Mouse (Mus musculus) adrenal gland (tissue): Measurements from ENCODE around the gene Zcchc7.

Experiments
- intact Hi-C: fragments of 180-260 bp; cut with DNase I; formaldehyde crosslinking; loops from one replicate; pipeline ENCODE4 v1.15.1; 2025

Gene Zcchc7

DNA sequence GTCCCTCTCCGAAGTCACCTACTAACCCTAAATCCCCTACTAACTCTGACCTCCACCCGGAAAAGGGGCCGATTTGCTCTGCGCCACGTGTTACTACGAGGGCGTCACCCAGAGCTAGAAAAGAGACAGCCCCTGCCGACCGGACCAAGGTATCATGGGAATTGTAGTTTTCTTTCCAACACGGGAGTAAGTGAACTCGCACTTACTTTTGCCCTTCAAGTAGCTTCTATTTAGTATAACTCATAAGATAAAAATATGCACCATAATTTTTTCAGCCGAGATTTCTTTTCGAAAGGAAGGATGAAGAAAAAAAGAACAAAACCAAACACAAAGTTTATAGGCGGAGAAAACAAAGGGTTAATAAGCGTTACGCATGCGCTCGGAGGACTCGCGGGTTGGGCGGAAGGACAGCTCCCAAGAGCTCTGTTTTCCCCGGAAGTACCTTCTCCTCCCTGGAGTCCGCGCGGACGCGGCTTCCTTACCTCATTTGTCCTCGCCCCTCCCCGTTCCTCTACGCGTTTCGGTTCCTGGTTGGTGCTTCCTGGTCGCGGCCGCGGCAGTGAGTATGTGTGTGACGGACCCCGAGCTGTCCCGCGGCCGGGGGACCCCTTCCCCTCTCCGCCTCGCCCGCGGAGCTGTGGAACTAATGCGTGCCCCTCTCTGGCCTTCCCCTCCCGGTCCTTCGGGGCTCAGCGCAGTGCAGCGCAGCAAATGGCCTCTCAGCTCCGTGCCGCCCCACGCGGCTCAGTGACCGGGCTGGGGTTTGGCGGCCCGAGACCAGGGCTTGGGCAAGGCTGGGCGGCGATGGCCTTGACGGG, 666 bp downstream of the Zcchc7 start:
- intact Hi-C loops, result loop anchor here (5.0 kb wide), 1 partner anchor 151 kb away; no protein-coding TSS in a partner anchor

DNA sequence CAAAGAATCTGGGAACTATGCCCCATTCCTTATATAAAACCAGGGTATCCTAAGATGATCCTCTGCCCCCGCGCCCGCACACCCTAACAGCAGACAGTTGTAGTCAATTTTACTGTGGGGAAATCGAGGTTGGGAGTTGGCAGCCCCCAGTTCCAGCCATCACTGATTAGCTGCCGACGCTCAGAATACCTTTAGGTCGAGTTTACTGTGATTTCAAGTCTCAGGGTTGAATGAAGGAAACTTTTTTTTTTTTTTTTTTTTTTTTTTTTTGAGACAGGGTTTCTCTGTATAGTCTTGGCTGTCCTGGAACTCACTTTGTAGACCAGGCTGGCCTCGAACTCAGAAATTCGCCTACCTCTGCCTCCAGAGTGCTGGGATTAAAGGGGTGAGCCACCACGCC, 1.5 kb downstream of the Zcchc7 start:
- intact Hi-C loops, result loop anchor here (5.0 kb wide), 1 partner anchor 150 kb away; no protein-coding TSS in a partner anchor

DNA sequence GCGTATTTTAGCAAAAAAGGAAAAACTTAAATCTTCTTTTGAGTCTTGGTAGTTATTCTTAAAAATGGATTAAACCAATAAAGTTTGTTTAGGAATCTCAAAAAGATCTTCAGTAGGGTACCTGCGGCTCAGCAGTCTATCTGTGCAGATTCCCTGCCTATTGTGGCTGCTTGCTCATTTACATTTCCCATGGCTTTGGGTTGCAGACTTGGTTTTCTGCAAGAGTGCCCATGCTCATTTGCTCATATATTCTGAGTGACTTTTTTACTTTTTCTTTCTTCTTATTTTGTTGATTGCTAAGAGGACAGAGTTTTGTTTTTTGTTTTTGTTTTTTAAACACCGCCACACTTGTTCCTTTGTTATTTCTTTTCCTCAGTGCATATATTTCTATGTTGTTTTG, 19.2 kb downstream of the Zcchc7 start:
- intact Hi-C loops, result no loop called here

DNA sequence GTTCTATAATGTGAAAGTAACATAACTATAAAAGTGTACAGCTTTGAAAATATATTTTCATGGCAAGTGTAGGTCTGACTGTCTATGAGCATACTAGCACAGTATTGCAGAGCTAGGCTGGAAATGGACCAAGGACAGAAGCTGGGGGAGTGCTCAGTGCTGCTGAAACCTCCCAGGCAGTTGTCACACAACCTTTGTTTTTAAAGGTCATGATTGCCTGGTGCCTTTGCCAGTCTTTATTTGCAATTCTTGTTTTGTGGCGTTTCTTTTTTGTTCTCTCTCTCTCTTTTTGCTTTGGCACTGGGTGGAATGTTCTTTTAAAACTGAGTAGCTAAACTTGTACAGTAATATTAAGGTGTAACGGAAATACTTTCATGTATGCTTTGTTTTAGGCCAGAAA, 21.0 kb downstream of the Zcchc7 start:
- intact Hi-C loops, result no loop called here

DNA sequence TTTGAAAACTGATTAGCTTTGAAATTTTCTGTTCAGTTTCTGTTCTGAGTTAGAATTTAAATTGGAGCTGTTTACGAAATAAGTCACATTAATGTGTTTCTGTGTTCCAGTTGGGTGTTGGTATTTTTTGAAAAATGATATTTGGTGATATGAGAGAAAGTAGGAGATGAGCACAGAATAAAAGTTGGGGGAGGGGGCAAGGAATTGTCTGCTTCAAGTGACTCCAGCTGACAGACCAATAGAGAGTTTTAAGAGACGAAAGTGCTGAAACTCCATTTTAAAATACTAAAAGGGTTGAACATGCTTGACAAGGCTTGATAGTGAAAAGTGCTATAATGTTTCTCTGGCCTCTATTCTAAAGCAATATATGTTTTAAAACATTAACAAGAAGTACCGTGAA, 21.4 kb downstream of the Zcchc7 start:
- intact Hi-C loops, result no loop called here

DNA sequence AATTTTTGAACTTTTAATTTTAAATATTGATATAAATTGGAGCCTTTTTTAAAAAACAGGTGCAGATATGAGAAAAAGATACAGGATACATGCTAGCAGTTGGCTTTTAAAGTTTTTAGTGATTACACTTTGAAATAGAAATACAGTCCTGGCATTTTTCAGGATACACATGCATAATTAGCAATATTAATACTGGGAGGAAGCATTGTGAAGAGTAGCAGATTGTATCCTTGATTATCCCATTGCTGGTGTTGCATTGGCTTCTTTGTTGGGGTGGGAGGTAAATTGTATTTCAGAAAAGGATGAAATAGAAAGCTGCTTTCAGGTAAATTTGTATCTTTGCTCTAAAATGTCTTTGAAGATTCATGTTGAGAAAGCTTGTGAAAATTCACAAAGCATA, 22.0 kb downstream of the Zcchc7 start:
- intact Hi-C loops, result no loop called here

DNA sequence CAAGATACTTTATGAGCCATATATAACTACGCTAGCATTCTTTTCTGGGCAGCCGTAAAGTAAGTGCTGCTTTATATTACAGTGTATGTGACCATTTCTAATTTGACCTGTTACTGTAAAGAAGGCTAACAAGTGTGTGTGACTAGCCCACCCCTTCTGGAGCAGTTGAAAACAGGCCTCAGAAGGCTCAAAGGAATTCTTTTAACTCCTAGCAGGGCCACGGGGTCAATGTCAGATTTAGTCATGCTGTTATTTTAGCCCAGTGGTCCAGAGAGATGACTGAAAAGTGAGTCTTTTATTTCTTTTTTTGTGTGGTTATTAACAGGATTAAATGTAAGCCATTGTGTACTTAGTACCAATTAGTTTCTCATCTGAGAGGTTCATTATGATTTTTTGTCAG, 22.6 kb downstream of the Zcchc7 start:
- intact Hi-C loops, result no loop called here

DNA sequence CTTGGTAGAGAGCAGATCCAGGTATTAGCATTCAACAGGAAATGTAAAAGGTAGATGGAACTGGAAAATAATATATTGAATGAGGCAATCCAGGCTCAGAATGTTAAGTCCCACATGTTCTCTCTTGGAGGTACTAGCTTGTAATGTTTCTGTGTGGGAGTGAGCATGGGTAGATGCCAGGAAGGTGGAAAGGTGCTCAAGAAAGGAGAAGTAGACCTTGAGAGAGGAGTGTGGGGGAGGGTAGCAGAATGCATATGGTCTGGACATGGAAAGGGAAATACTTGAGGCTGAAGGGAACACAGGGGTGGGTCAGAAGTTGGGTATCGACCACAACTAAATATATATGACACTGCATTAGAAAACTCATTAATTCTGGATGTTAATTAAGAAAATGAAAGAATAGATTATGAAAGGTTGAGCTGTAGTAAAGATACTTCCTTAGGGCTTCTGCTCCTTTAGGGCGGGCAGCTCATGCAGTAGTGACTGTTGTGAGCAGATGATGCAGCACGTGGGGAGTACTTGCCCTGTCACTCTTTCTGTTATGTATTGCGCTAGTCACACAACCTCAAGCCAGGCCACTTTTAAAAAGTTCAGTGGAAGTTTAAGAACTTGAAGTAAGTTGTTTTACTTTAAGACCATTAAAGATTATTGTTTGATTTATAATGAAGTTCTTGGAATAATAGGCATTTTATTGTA, 24.9 kb downstream of the Zcchc7 start:
- intact Hi-C loops, result no loop called here

DNA sequence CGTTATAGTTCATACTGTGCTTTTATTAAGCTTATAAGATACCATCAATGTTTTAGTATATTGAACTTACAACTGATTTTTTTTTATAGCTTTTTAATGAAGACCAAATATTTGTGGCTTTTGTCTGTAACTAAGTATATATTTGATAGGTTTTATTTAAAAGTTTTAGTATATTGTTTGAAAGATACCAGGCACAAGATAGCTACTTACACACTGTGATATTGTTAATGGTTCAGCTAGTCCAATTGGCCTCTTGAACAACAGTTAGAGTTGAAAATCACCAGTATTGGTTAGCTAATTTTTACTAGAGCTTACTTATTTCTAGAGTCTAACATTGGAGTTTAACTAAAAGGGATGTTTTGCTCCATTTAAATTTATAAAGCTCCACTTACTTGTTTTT, 25.8 kb downstream of the Zcchc7 start:
- intact Hi-C loops, result no loop called here

DNA sequence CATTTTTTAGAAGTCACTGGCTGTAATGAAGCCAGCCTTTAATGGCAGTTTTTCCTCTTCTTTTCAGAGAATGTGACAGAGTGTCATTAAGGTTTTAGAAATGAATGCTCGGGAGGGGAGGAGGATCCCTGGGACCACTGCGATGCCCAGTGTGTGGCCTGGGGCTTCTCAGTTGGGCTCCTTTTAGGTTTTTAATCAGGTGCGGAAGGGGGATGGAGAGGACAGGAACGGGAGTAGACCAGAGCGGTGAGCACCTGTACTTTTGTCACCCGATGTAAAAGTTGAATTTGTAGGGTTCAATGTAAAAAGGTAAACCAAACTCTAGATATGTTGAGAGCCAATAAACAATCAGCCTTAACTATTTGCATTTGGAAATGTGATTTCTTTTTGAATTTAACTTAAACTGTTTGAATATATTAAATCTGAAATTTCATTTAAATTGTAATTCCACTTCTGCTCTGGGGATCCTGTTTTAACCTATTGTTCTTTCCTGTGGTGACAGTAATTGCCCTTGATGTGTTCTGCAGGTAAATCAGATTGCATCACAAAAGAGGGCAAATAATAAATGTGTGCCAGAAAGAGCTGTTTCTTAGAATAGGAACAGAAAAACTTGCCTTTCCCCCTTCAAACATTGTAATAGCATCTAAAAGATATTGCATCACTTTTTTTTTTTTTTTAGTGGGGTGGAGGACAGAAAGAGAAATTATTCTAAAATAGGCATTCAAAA, 28.1 kb downstream of the Zcchc7 start:
- intact Hi-C loops, result no loop called here

DNA sequence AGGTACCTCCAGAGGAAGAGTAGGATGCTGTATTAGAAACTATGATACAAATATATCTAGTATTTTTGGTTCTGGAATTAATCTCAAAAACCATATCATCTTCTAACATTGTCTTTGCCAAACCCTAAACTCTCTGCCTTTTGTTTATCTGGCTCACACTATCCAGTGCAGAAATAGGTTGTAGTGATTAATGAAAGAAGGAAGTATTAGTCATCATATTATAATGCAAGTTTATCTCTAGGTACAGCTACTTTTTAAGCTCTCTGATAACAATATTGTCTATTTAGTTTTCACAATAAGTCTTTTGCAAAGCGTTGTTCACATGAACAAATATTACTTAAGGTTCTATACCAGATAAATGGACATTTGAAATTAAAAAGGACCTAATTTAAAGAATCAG, 57.2 kb downstream of the Zcchc7 start:
- intact Hi-C loops, result no loop called here

DNA sequence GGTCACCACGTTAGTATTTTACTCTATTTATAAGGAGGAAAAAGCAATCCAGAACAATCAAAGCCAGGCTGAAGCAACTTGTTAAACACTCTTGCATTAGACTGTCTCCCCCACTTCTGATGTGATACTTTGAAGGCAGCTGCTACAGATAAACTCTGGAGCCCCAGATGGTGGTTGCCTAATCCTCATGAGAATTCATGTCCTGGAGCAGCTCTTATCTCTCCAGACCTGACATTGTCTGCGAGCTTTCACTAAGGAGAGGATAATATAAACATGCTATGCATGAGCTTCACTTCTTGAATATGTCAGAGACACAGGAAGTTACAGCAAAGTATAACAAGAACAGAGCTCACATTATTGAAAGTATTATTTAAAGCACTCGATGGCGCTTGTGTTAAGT, 58.1 kb downstream of the Zcchc7 start:
- intact Hi-C loops, result no loop called here

DNA sequence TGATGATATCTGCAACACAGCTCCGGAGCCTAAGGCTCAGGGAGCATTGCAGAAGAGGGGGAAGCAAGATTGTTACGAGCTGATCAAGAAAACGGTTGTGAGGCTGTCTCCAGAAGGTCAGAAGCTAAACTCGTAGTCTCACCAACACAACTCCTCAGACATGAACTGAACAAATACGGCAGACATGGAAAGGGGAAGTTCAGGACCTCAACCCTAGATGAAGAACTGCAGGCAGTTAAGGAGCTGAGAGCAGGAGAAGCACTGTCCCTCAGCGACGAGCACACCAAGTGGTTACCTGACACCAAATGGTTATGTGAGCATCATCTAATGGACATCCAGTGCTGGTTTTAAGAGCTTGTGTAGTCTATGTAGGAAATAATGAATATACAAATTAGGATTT, 60.9 kb downstream of the Zcchc7 start:
- intact Hi-C loops, result no loop called here

DNA sequence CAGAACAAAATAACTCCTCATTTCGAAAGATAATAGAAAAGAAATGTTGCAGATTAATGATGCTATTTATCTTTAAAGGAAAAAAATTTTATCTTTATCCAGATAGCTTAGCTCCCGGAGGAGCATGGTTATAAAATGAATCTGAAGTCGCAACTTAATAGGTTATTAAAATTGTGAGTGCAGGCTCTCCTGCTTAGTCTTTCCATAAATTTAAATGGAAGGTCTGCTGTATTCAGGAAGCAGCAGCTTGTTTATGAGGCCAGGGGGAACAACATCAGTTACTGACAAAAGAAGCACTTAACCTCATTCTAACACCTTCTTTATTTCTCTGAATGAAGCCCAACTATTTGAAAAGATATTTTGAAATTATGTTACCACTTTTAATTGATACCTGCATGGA, 74.9 kb downstream of the Zcchc7 start:
- intact Hi-C loops, result no loop called here

DNA sequence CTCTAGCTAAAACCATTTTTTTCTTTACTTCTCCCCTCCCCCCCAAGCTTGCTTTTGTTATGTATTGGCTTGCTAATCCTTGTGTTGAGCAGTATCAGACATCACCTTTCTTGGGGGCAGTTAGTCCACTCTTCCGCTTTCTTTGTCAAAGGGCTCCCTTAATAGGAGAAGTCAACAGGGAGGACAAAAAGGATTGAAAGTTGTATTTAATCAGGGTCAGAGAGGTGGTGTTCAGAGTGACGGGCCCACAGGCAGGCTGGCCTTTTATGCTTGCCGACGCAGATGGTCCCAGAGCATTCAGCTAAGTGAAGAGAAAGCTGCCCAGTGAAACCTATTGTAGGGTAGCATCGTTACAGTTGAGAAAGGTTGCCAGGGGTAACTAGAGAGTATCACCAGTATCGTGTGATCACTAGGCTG, 96.2 kb downstream of the Zcchc7 start:
- intact Hi-C loops, result no loop called here

DNA sequence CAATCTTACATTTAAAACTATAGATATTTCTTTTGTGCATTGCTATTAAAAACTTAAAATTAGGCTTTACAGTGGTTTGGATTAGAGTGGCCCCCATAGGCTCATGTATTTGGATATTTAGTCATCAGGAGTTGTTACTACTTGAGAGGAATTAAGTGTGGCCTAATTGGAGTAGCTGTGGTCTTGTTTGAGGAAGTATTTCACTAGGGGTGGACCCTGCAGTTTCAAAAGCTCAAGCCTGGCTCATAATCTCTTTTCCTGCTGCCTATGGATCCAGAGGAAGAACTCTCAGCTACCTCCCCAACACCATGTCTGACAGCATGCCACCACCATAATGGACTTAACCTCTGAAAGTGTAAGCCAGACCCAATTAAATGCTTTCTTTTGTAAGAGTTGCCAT, 115.9 kb downstream of the Zcchc7 start:
- intact Hi-C loops, result no loop called here

DNA sequence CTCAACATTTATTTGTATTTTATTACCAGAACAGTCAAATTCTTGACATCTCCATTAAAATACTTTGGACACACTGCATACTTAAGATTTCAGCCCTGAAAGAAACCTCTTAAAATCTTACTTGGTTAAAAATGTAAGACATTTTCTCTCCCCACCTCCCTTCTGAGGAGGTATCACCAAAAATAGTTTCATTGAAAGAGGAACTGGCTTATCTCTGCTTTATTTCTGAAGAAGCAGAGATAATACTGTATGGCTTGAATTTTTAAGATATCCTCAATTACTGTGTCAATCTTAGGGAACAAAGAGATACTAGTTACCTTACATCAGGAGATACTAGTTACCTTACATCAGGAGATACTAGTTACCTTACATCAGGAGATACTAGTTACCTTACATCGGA, 116.4 kb downstream of the Zcchc7 start:
- intact Hi-C loops, result no loop called here

DNA sequence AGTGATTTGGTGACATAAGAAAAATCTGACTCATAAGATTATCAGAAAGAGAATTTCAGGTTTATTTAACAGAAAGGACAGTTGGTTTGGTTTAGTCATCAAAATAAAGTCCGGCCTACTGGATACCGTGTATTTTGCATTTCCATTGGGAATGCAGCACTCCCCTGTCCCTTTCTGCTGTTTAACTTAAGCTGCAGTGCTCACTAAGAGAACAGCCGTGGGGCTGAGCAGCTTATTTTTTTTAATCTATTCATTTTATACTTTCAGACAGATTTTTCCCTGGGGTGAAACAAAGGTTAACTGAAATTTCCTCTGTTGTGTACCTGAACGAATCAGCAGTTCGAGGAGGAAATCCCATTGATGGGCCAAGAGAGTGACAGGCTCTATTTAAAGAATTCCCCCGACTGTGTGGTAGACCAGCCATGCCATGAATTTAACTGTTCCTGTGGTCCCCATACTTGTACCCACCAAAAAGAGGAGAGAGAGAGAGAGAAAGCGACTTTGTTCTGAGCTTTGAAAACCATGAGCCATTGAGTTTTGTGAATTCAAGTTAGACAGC, 124.5 kb downstream of the Zcchc7 start:
- intact Hi-C loops, result no loop called here

DNA sequence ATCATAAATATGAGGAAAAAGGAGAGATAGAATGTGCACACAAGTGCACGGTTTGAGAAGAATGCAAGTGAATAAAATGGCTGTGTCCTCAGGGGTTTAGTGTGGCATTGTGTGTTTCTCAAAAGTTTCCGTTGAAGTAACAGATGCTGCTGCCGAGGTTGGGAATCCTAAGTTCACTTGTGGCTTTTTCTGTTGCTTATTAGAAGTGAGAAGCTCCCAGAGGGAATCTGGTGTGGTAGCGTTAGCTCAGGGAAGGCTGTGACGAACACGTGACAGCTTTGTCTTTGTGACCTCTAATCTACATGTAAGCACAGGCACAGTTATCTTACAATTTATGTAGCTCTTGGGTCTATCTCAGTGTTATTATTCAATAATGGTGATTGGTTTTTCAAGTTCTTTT, 130.5 kb downstream of the Zcchc7 start:
- intact Hi-C loops, result no loop called here

DNA sequence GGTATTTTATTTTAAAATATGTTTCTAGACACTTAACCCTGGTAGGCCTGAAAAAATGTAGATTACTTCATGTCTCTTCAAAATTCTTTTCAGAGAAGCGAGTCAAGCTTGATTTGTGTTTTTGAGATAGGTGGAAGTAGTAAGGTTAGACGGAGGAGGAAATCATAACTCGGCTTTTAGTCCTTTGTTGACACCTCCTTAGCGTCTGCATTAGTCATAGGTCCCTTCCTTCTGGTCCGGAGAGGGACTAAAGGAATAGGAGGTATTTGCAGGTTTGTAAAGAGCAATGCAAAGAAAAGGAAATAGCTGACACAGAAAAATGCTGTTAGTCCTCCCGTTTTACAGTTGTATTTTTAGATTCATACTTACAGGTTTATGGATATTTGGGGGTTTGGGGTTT, 135.7 kb downstream of the Zcchc7 start:
- intact Hi-C loops, result no loop called here

DNA sequence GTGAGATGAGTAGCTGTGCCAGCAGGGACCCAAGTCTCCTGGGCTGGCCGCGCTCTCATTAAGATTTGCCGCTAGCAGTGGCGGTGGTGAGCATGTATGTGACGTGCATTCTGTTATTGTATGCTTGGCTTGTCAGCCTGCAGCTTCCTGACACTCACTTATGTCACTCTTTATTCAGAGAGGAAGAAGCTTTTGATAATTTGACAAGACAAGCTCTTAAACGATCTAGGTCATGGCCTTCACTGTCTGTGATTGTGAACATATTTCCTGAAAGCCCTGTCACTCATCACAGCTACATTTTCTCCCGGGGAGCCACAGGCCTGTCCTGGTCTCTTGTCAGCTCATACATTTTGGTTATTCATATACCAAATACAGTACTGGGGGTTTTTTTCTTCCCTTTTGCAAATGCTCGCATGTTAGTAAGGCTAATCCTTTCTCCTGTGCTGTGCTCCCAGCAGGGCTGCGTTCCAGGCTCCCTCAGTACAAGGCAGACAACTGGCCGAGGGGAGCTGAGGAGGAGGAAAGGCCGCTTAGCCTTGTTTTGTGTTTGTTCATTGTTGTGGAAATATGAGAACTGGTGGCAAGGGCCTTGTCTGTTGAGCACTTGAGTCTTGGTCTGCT, 150.1 kb downstream of the Zcchc7 start:
- intact Hi-C loops, result loop anchor here (5.0 kb wide), 1 partner anchor 148 kb away; the partner anchor contains the start of gene Zcchc7
